Mouse (Mus musculus): ENCODE data around the gene Ccin.

DNA sequence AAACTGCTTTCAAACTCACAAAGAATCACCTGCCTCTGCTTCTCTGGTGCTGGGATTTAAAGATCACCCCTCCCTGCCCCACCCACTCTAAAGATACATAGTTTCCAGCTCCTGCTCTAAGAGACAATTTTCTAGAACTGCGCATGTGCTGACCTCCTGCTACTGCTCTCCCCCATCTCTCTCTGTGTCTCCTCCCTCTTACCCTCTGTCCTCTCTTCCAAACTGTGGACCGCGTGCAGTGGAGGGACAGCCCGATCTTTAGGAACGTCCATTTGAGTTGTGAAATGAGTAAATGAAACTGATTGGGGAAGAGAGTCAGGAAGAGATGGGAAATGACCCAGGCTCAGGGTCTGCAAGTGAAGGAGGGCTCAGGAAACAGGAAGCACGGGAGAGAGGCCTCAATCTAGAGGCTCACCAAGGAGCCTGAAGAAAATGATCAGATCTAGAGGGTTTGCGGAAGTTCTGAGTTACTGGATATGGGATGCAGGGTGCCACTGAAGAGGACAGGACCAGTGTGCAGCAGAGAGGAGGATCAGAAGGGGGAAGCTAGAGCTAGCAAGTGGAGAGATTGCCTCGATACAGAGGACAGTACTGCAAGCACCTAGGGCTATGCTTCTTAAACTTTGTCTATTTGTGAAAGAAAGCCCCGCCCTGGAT is 23.6 kb upstream of the Ccin start:
- no peak for TF ChIP-seq CTCF (IDR thresholded peaks at IDR 0.05; ENCODE audit: low read depth, low read length)
- TF ChIP-seq POLR2A (IDR thresholded peaks at IDR 0.05; ENCODE audit: borderline replicate concordance, low read depth, low read length): no peak
